Mouse (Mus musculus) activated CD4-positive, CD25-positive, alpha-beta regulatory T cell, adult 4 months (primary cell): Measurements from ENCODE around the gene Acvr1. TPM values are rescaled to one million over a fixed set of nuclear protein-coding genes. Genes with fewer than 3 reads are reported as not detected.

Experiments
- ATAC-seq: one replicate; pipeline ENCODE4 v1.8.0; 2017
- polyA plus RNA-seq, 2 experiments: library from polyadenylated mRNA; unstranded; fragments of 100-300 nt; shearing (Covaris generic); gene quantifications; one replicate each; pipeline ENCODE4 v1.2.1; 2017

The Acvr1 gene
- polyA plus RNA-seq, 2 experiments from 2014 or later = 0.65 TPM; not detected in 1

GRCm38 (mm10) chr2:58476956-58477715 is 89.8 kb downstream of the Acvr1 start:
- ATAC-seq = no peak

- no peak for ATAC-seq
Observed at GRCm38 (mm10) chr2:58475578-58475977, 91.4 kb downstream of the Acvr1 start.

GRCm38 (mm10) chr2:58470290-58470689 is 96.7 kb downstream of the Acvr1 start:
- no peak for ATAC-seq

- no peak for ATAC-seq
Observed at GRCm38 (mm10) chr2:58469816-58470215, 97.1 kb downstream of the Acvr1 start, which contains the start of gene Gm17409. Gm17409 (plus strand) TSS chr2:58470116.

GRCm38 (mm10) chr2:58458820-58459371 is 108.1 kb downstream of the Acvr1 start:
- ATAC-seq = no peak

- ATAC-seq = no peak
Observed at GRCm38 (mm10) chr2:58457488-58457865, 109.5 kb downstream of the Acvr1 start.

- ATAC-seq = no peak
Observed at GRCm38 (mm10) chr2:58456843-58457487, 110.0 kb downstream of the Acvr1 start.

GRCm38 (mm10) chr2:58454095-58454865 is 112.7 kb downstream of the Acvr1 start:
- ATAC-seq = no peak

- no peak for ATAC-seq
Observed at GRCm38 (mm10) chr2:58447001-58447400, 120.0 kb downstream of the Acvr1 start.

- ATAC-seq = no peak
Observed at GRCm38 (mm10) chr2:58443163-58443562, 123.8 kb downstream of the Acvr1 start.

GRCm38 (mm10) chr2:58436911-58437310 is 130.0 kb downstream of the Acvr1 start:
- ATAC-seq = no peak

- no peak for ATAC-seq
Observed at GRCm38 (mm10) chr2:58435507-58435906, 131.4 kb downstream of the Acvr1 start.

GRCm38 (mm10) chr2:58434438-58434837 is 132.5 kb downstream of the Acvr1 start:
- no peak for ATAC-seq

GRCm38 (mm10) chr2:58433317-58433716 is 133.6 kb downstream of the Acvr1 start:
- ATAC-seq = no peak

GRCm38 (mm10) chr2:58432211-58432610 is 134.7 kb downstream of the Acvr1 start:
- no peak for ATAC-seq

GRCm38 (mm10) chr2:58425436-58426004 is 141.4 kb downstream of the Acvr1 start:
- no peak for ATAC-seq

- no peak for ATAC-seq
Observed at GRCm38 (mm10) chr2:58423319-58423718, 143.6 kb downstream of the Acvr1 start.

- no peak for ATAC-seq
Observed at GRCm38 (mm10) chr2:58419571-58419970, 147.4 kb downstream of the Acvr1 start.

- ATAC-seq = no peak
Observed at GRCm38 (mm10) chr2:58418109-58418508, 148.8 kb downstream of the Acvr1 start.

- ATAC-seq = no peak
Observed at GRCm38 (mm10) chr2:58417684-58418083, 149.3 kb downstream of the Acvr1 start.

- ATAC-seq = no peak
Observed at GRCm38 (mm10) chr2:58415037-58415436, 151.9 kb downstream of the Acvr1 start.

- ATAC-seq = no peak
Observed at GRCm38 (mm10) chr2:58408926-58409634, 157.9 kb downstream of the Acvr1 start.
